Mouse (Mus musculus) layer of hippocampus, postnatal 10 days (tissue): ENCODE measurements at regions not wholly inside any gene's neighbourhood (a gene's known extent, or its start where the extent isn't known, plus 50 kb on each side); places are given as distances from the start of the nearest gene placed in this dataset.

Source experiments
- DNase-seq, 2 experiments: peaks; one replicate each; pipeline ENCODE4 v3.0.0; 2021; ENCODE audit warnings: low spot score in 2 of 2

GRCm38 (mm10) chr17:80796386-80796785 is 68.1 kb upstream of the Map4k3 start:
- no peak for DNase-seq

- no peak for DNase-seq
Observed at GRCm38 (mm10) chr17:80795453-80796105, 67.3 kb upstream of the Map4k3 start.

GRCm38 (mm10) chr17:80792605-80793004 is 64.3 kb upstream of the Map4k3 start:
- no peak for DNase-seq

GRCm38 (mm10) chr17:80789706-80790105 is 61.4 kb upstream of the Map4k3 start:
- DNase-seq = no peak

- DNase-seq = no peak
Observed at GRCm38 (mm10) chr17:80789000-80789399, 60.7 kb upstream of the Map4k3 start.

- DNase-seq = no peak
Observed at GRCm38 (mm10) chr17:80786858-80787257, 58.6 kb upstream of the Map4k3 start.

GRCm38 (mm10) chr17:80786061-80786851 is 58.0 kb upstream of the Map4k3 start:
- DNase-seq = no peak

- no peak for DNase-seq
Observed at GRCm38 (mm10) chr17:80785476-80785875, 57.2 kb upstream of the Map4k3 start.

GRCm38 (mm10) chr17:80785049-80785448 is 56.8 kb upstream of the Map4k3 start:
- DNase-seq = no peak

- no peak for DNase-seq
Observed at GRCm38 (mm10) chr17:80782233-80782632, 53.9 kb upstream of the Map4k3 start.

GRCm38 (mm10) chr17:80781621-80782020 is 53.3 kb upstream of the Map4k3 start:
- DNase-seq = no peak

- DNase-seq = no peak
Observed at GRCm38 (mm10) chr17:80780303-80780702, 52.0 kb upstream of the Map4k3 start.

GRCm38 (mm10) chr17:80779782-80780181 is 51.5 kb upstream of the Map4k3 start:
- DNase-seq = no peak
